Mouse (Mus musculus) hematopoietic stem cell, adult 5-6 weeks (primary cell): ENCODE data around the gene Zfp426. TPM values are rescaled to one million over a fixed set of nuclear protein-coding genes. Genes with fewer than 3 reads are reported as not detected.

Source experiments
- ATAC-seq, 2 experiments: fragments of 125-278 bp in 1 of 2; replicated peaks in 1 of 2; 2 replicates each; pipeline ENCODE4 v1.8.0; 2016 to 2017; ENCODE audit warnings: inconsistent platforms in 2 of 2, mild to moderate bottlenecking in 2 of 2, moderate number of reproducible peaks in 2 of 2, low read depth in 1 of 2, moderate TSS enrichment in 1 of 2; ENCODE audit not compliant: low FRiP score in 2 of 2, poor library complexity in 2 of 2, severe bottlenecking in 2 of 2, insufficient read depth in 1 of 2, low TSS enrichment in 1 of 2
- total RNA-seq: library from RNA; stranded (forward); fragments of 172-1452, 232-1000 nt; gene quantifications from 2 replicates; pipeline ENCODE4 v1.2.3, GENCODE M21; 2017

Zfp426 gene
- total RNA-seq, 1 experiment from 2014 or later: 33.7 TPM

DNA sequence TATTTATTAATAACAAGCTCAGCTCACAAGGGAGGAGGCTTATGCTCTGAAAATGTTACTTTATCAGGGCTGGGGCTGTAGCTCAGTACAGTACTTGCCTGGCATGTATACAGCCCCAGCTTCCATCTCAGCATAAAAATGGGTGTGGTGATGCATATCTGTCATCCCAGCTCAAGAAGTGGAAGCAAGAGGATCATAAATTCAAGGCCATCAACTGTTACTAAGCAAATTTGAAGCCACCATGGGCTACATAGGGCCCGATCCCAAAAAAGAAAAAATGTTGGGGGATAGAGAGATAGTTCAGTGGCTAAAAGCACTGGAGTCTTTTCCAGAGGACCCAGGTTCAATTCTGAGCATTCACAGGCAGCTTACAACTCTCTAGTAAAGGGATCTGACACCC, 15.9 kb downstream of the Zfp426 start:
- no peak for ATAC-seq

DNA sequence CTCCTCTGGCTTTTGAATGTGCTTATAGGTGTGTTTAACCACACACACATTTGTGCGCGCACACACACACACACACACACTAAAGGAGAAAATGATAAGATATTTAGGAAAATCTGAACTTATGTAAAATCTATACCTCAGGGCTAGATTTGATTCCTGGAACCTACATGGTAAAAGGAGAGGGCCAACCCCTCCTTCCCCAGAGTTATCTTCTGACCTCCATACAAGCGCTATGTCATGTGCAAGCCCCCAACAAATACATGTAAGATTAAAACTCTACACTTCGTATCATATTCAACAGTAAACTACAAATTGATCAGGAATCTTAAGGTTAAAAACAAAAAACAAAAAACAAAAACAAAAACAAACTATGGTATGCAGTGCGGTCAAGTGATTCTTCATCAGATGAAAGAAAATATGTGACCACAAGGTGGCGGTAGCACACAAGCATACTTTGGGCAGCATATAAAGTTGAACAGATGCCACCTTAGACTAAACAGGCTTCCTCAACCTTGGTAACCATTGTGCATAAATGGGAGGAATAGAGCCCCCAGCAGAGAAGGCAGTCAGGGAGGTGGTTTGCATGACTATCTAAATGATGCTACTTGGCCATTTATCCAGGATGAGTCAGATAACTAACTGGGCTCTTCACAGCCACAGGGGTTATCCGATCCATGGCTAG, 25.6 kb downstream of the Zfp426 start:
- ATAC-seq: peak; percentile 87 to 91

DNA sequence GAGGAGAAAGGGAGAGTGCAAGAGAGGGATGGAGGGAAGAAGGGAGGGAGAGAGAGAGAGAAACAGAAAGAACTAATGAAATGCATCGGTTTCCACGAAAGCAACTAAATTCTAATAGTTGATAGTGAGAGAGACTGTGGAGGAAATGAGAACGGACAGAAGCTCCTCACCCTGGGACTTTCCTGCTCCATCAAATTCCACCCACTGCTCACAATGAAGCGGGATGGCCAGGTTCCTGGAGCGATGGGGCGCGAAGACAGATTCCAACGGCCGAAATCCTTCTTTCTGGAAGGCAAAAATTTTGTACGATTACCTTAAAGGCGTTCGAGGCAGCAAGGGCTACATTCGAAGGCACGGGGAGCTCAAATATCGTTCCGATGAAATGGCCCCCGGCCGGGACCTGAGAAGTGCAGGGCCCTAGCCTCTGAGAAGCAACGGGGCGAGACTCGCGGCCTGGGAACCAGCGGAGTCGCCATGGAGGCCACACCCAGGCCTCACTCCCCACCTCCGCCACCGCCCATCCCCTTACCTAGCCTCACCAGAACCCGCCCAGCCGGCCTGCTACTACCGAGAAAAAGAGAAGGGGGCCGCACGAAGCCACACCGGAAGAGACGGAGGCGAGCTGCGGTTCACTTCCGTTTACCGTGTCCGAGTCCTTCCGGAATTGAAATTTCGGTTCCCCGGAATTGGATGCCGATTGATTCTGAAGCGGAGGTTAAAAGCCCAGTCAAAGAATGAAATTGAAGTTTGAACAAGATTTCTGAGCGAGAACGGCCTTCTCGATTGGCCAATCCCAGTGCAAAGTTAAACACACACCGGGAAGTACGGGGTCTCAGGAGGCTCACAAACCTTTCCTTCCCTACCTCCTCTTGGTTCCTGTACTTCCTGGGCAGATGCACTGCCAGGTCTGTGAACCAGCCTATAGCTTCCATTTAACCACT, 32.9 kb downstream of the Zfp426 start, which contains the start of gene Zfp26:
Gene Zfp26, minus strand, starts transcription at position 786 of the 941 bp plus-strand sequence.
- peak; percentile 94 to 97 for ATAC-seq

DNA sequence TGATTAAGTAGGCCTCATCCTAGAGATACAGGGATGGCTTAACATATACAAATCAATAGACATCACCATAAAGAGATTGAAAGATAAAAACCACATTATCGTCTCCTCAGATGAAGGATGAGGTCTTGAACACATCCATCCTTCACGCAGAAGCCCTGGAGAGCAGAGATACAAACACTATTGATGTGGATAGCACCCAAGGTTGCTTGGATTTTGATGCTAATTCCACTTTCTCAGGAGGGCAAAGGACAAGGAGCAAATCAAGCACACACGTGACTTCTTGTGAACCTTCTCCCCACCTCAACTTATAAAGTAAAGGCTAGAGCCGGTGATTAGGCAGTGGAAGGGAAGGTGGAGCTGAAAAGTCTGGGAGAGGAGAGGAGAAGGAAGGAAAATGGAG, 38.9 kb downstream of the Zfp426 start:
- ATAC-seq: no peak

DNA sequence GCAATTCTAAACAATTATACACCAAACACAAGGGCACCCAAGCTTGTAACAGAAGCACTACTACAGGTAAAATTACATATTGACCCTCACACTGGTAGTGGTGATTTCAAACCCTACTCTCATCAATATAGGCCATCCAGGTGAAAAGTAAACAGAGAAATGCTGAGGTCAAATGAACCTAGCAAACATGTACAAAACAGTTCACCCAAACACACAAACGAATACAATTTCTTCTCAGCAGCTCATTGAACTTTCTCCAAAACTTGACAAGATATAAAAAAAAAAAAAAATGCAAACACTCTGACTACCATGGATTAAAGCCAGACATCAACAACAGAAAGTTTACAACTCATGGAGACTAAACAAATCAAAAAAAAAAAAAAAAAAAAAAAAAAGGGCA, 41.1 kb downstream of the Zfp426 start:
- ATAC-seq: no peak

DNA sequence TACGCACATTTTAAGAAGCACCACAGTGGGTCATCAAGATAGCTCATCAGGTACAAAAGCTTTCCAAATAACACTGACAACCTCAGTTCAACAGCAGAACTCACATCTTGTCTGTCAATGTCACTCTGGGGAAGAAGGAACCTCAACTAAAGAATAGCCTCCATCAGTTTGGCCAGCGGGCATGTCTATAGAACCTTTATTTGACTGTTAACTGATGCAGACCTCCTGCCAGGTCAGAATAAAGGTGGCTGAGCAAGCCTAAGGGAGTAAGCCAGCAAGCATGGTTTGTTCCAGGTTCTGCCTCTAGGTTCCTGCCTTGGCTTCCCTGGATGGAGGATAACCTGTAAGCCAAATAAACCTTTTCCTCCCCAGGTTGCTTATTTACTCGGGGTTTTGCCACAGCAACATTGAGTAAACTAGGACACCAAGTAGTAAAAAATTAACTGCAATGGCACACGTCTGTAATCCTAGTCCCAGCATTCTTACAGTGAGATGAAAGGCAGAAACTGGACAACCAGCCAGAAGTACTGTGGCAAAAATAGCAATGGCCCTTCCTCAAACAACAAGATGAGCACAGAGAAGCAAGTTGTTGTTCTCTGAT, 49.3 kb downstream of the Zfp426 start:
- no peak for ATAC-seq

DNA sequence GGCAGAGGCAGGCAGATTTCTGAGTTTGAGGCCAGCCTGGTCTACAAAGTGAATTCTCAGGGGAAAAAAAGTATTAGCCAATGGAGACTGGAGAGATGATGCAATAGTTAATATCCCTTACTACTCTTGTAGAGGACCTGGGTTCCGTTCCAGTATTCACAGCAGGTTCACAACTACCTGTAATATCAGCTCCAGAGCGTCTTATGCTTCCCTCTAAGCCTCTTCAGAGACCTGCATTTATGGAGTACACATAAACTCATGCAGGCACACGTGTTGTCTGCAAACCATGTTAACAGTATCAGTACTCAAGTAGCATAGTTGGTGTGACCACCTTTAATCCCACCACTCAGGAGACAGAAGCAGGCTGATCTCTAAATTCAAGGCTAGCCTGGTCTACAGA, 62.5 kb downstream of the Zfp426 start:
- ATAC-seq: no peak

Other genes starting within 250 kb of the Zfp426 start
- not detected in 2 replicates for gene Olfr39, start 210.4 kb downstream of the Zfp426 start, total RNA-seq
- not detected in 2 replicates for gene Olfr873, start 194.2 kb downstream of the Zfp426 start, total RNA-seq
- not detected in 2 replicates for gene Olfr18, start 156.7 kb downstream of the Zfp426 start, total RNA-seq
- gene Zfp560, start 107.6 kb downstream of the Zfp426 start, total RNA-seq: 7.4 and 7.6 TPM in 2 replicates
- gene Zfp26, start 32.6 kb downstream of the Zfp426 start, total RNA-seq: 38.0 and 56.2 TPM in 2 replicates
- gene Zfp266, start 28.7 kb upstream of the Zfp426 start, total RNA-seq: 71.9 and 79.2 TPM in 2 replicates
- 5.5 and 7.2 TPM in 2 replicates for gene Zfp846, start 88.5 kb upstream of the Zfp426 start, total RNA-seq
- gene Ubl5, start 150.1 kb upstream of the Zfp426 start, total RNA-seq: 63.3 and 185 TPM in 2 replicates
- 5.3 and 5.7 TPM in 2 replicates for gene Fbxl12, start 152.0 kb upstream of the Zfp426 start, total RNA-seq
- 8.9 and 13.4 TPM in 2 replicates for gene Pin1, start 159.3 kb upstream of the Zfp426 start, total RNA-seq